ENCODE assay signal across 9 mouse cellular contexts in genomic region chr4:131977201-131977600, GRCm38 (mm10). TPM values are rescaled to one million over a fixed set of nuclear protein-coding genes. Genes with fewer than 3 reads are reported as not detected.
A peak's percentile ranks its signal among the peaks of the same experiment; 100 is the strongest.
DNase-seq lines count a peak whose midpoint lies in the region; ATAC-seq and TF ChIP-seq lines count a peak whose summit lies in the region.
"Had no signal": no experiment of that assay in that cellular context is flagged by ENCODE, and none has a peak within 500 bp of the region (broad histone marks: within the 10 kb centered on the region; RNA-seq: fewer than 3 reads in every experiment).

No protein-coding gene starts in this region.

- no peaks in the 10 kb centered on the region for H3K9me3 ChIP-seq in forebrain, embryonic 14.5 days (replicated peaks; ENCODE audit: control insufficient read depth, low read length)
- no peaks in the 10 kb centered on the region for H3K9me3 ChIP-seq in forebrain, embryonic 13.5 days (replicated peaks)
- H3K9me3 ChIP-seq: stomach, embryonic 15.5 days had no signal

- H3K27me3 ChIP-seq in forebrain, embryonic 14.5 days (replicated peaks; ENCODE audit: control insufficient read depth, insufficient read depth, low read length): no peaks in the 10 kb centered on the region
- H3K27me3 ChIP-seq in forebrain, embryonic 13.5 days: peaks cover 12% of the 10 kb centered on the region; the same call in 1 of the 2 replicates
- H3K27me3 ChIP-seq: stomach, embryonic 15.5 days had no signal

- no peak overlapping the region for H3K4me3 ChIP-seq in forebrain, embryonic 14.5 days (ENCODE audit: low read depth, low read length)
- H3K4me3 ChIP-seq in forebrain, embryonic 13.5 days: no peak overlapping the region
- no peak overlapping the region for H3K4me3 ChIP-seq in bone marrow macrophage, adult 2 months (ENCODE audit: insufficient read depth, low read length)
- H3K4me3 ChIP-seq in embryonic fibroblast, embryonic 13.5 days (ENCODE audit: insufficient read depth, low read length): no peak overlapping the region
- H3K4me3 ChIP-seq: stomach, embryonic 15.5 days had no signal

- no peak for TF ChIP-seq POLR2A in bone marrow macrophage, adult 2 months (IDR thresholded peaks at IDR 0.05; ENCODE audit: borderline replicate concordance, low read depth, low read length)
- TF ChIP-seq POLR2A in embryonic fibroblast, embryonic 13.5 days (IDR thresholded peaks at IDR 0.05; ENCODE audit: low read depth, low read length): no peak

- H3K4me1 ChIP-seq in forebrain, embryonic 14.5 days (ENCODE audit: control insufficient read depth, insufficient read depth, low read length): 0 out of 2 replicates have a peak, but pooled peaks cover 1% of the 10 kb centered on the region
- peaks cover 4% of the 10 kb centered on the region for H3K4me1 ChIP-seq in forebrain, embryonic 13.5 days
- H3K4me1 ChIP-seq in bone marrow macrophage, adult 2 months (ENCODE audit: control insufficient read depth, insufficient read depth, low read length): no peaks in the 10 kb centered on the region
- no peaks in the 10 kb centered on the region for H3K4me1 ChIP-seq in embryonic fibroblast, embryonic 13.5 days (ENCODE audit: control insufficient read depth, insufficient read depth, low read length)
- H3K4me1 ChIP-seq: stomach, embryonic 15.5 days had no signal

- 21% methylated on average over 4 of the region's 4 CpGs for WGBS in forebrain, embryonic 14.5 days
- 23% methylated on average over 4 of the region's 4 CpGs for WGBS in forebrain, embryonic 13.5 days

- intact Hi-C loops in heart, postnatal 36 days (cut with DNase I): loop anchor here (1.0 to 10.0 kb wide), 2 partner anchors 102 to 198 kb away; no protein-coding TSS in a partner anchor

- no peak overlapping the region for H3K27ac ChIP-seq in forebrain, embryonic 14.5 days (ENCODE audit: low read depth, low read length)
- H3K27ac ChIP-seq in forebrain, embryonic 13.5 days: no peak overlapping the region
- no peak overlapping the region for H3K27ac ChIP-seq in bone marrow macrophage, adult 2 months (ENCODE audit: insufficient read depth, low read depth, low read length)
- H3K27ac ChIP-seq in embryonic fibroblast, embryonic 13.5 days (ENCODE audit: insufficient read depth, low read length): no peak overlapping the region
- H3K27ac ChIP-seq: stomach, embryonic 15.5 days had no signal

- ATAC-seq in forebrain, embryonic 14.5 days: peak; percentile 46; the same call in 1 of the 2 replicates
- ATAC-seq in forebrain, embryonic 13.5 days: no peak
- ATAC-seq in megakaryocyte-erythroid progenitor cell, adult 5-6 weeks (replicated peaks; ENCODE audit: low FRiP score, low TSS enrichment, poor library complexity, severe bottlenecking): peak; percentile 85

- peaks cover 48% of the 10 kb centered on the region for H3K36me3 ChIP-seq in forebrain, embryonic 14.5 days (ENCODE audit: control insufficient read depth, insufficient read depth, low read length)
- H3K36me3 ChIP-seq in forebrain, embryonic 13.5 days (ENCODE audit: poor library complexity, severe bottlenecking): peaks cover 62% of the 10 kb centered on the region

- DNase-seq in forebrain, embryonic 14.5 days (ENCODE audit: low spot score): peak; percentile 84
- peak; percentile 82 to 86 for DNase-seq in heart, postnatal 36 days
- DNase-seq in left cerebral cortex, adult 18-20 months (ENCODE audit: low spot score in 2 of 2): peak; percentile 82 to 83
- peak; percentile 55 to 62 for DNase-seq in spleen, postnatal 36 days (ENCODE audit: low spot score in 2 of 2)

- TF ChIP-seq CTCF in bone marrow macrophage, adult 2 months (IDR thresholded peaks at IDR 0.05; ENCODE audit: low read depth, low read length): peak; percentile 86
- TF ChIP-seq CTCF in embryonic fibroblast, embryonic 13.5 days (IDR thresholded peaks at IDR 0.05; ENCODE audit: borderline replicate concordance, insufficient read depth, low read length): peak; percentile 99

- no peak overlapping the region for H3K4me2 ChIP-seq in forebrain, embryonic 14.5 days (ENCODE audit: low read length)
- H3K4me2 ChIP-seq in forebrain, embryonic 13.5 days: no peak overlapping the region
- H3K4me2 ChIP-seq: stomach, embryonic 15.5 days had no signal

- H3K9ac ChIP-seq in forebrain, embryonic 14.5 days (ENCODE audit: low read length): no peak overlapping the region
- no peak overlapping the region for H3K9ac ChIP-seq in forebrain, embryonic 13.5 days
- H3K9ac ChIP-seq: stomach, embryonic 15.5 days had no signal

RNA-seq across cellular contexts. Expression of gene Tmem200b, which starts 55.6 kb away (rescaled TPM):
- polyA plus RNA-seq in forebrain, embryonic 14.5 days (2014; fragmentation: Nextera tagmentation; extraction: Ambion mirVana): not detected in 2 replicates
- polyA plus RNA-seq in forebrain, embryonic 13.5 days (2015; fragmentation: Nextera tagmentation; extraction: Ambion mirVana): not detected in 2 replicates
- polyA plus RNA-seq in bone marrow macrophage, adult 2 months (2012; ENCODE audit: insufficient read depth, insufficient read length, missing spikeins): not detected in 2 replicates
- 4.4 and 8.0 TPM in 2 replicates for polyA plus RNA-seq in embryonic fibroblast, embryonic 13.5 days (2011; ENCODE audit: insufficient read length, low read depth, missing spikeins)
- 1 to 10 TPM; 6.5 to 8.6 TPM for total RNA-seq in heart, postnatal 36 days (2021)
- 10 to 100 TPM in 1 of 2 experiments, 1 to 10 TPM in 1; 8.4 to 13.5 TPM for total RNA-seq in left cerebral cortex, adult 18-20 months (2021)
- not detected in 2 replicates for total RNA-seq in megakaryocyte-erythroid progenitor cell, adult 5-6 weeks (2014; fragmentation: Nextera tagmentation)
- total RNA-seq in megakaryocyte-erythroid progenitor cell, adult 5-6 weeks (2017): 0.80 TPM in 1 of 2 replicates, not detected in the other
